Mouse (Mus musculus): ENCODE data around the gene Wdr24. TPM values are rescaled to one million over a fixed set of nuclear protein-coding genes. Genes with fewer than 3 reads are reported as not detected.

Wdr24 gene
- 16.9 TPM for total RNA-seq (2023)

DNA sequence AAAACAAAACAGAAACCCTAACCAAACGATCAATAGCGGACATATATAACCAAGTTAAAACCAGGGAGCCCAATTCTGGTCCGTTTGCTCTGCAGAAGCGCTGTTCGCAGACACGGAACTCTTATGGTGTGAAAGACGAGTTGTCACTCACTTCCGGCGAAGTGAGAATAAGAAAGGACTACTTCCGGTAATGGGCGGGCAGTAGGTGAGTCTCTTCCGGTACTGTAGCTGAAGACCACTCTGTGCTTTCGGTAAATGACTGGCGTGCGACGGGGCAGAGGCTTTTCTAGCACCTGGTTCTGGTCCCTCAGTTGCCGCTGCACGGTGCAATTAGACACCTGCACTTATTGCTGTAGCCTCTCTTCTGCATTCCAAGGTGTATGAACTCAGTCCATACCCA is at the start of gene Wdr24:
Wdr24 (plus strand) TSS at position 176 of the 400 bp plus-strand sequence.

DNA sequence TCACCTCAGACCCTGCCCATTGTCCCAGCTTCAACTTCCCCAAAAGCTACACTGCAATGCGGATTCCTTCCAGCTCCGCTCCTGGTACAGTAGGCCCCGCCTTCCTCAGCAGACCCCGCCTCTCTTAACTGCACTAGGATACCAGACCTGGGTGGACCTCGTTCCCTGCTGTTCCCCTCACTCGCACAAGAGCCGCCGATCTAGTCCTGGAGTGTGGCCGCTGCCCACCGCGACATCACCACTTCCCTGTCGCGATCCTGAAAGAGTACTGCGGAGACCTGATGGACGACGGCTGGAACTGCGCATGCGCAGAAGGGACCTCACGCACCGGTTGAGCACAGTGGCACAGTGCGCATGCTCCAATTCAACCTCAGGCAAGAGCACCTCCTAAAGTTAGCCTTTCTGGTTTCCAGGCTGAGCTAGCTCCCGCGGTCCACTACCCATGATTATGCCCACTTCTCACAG is 38.1 kb upstream of the Wdr24 start, which contains the start of gene Haghl:
Haghl (minus strand) TSS at position 393 of the 465 bp plus-strand sequence.

DNA sequence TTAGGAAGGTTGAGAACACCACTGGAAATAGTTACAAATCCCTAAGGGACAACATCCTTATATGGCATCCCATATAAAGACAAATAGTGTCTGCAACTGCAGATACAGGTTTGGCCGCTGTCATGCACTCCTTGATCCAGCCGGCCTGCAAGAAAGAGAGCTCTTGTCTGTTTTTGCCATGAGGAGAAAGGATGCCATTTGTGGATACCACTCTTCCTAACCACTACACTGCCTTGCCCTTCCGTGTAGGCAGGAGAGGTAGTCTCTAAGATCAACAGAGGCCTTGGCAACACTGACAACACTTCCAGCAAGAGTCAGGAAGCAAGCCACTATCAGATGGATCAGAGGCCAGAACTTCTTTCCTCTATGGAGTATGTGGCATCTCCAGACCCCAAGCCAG is 37.1 kb upstream of the Wdr24 start, which contains the start of gene Ccdc78:
Ccdc78 (plus strand) TSS at position 301 of the 400 bp plus-strand sequence.

DNA sequence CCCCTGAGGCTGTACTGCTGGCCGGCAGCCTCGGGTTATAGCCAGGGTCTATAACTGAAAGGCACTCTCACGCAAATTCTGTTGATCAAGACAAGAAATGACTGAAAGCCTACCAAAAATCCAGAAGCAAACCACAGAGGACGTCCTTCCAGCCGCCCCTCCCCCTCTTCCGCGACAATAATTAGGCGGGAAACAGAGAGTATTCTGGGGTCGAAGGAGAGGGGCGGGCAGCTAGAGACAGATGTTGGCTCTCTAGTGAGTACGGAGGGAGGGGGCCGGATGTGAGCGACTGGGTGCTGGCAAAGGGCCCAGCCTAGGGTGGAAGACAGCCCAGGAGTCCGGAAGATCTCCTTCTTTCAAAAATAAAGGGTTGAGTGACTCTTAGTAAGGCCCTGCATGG is 30.8 kb upstream of the Wdr24 start, which contains the start of gene Fam173a:
Fam173a (minus strand) TSS at position 287 of the 400 bp plus-strand sequence.

DNA sequence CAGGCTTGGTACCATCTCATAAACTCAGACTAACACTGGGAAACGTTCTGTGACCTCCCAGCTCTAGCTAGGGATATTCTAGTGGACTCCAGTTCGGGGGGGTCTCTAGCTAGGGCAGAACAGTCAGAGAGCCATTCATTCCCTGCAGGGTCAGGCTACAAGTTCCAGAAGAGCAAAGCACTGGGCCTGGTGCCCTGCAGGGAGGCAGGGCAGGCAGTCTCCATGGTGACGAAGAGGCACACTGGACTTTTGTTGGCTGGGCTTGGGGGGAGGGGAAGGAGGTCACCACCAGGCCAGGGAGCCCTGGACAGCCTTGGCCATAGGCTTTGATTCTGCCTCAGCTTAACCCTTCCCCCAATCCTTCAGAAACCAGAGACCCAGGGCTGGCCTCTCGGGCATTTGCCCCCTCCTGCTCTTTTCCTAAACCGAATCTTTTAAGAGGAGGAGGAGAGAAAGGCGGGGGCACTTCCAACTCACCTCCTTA is 27.8 kb upstream of the Wdr24 start, which contains the start of gene AC134908.4:
AC134908.4 (minus strand) TSS at position 51 of the 484 bp plus-strand sequence.

DNA sequence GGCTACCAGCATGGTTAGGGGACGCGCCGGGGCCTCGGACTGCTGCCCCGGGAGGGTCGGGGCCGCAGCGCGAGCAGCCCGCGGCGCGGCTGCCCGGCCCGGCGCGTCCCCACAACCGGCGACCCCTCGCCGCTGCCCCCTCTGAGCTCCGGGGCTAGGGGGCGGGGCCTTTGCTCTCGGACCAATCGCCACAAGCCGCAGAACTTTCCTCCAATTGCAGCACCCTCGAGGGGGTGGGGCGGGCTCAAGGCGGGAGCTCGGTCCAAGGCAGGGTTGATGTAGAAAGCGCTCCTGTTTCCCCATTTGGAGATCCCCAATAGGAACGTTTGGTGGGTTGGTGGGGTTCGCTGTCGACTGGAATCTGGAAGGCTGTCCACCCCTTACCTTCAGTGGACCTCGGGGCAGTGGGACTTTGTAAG is 26.5 kb upstream of the Wdr24 start, which contains the start of gene Metrn:
Metrn (minus strand) TSS at position 186 of the 419 bp plus-strand sequence.

DNA sequence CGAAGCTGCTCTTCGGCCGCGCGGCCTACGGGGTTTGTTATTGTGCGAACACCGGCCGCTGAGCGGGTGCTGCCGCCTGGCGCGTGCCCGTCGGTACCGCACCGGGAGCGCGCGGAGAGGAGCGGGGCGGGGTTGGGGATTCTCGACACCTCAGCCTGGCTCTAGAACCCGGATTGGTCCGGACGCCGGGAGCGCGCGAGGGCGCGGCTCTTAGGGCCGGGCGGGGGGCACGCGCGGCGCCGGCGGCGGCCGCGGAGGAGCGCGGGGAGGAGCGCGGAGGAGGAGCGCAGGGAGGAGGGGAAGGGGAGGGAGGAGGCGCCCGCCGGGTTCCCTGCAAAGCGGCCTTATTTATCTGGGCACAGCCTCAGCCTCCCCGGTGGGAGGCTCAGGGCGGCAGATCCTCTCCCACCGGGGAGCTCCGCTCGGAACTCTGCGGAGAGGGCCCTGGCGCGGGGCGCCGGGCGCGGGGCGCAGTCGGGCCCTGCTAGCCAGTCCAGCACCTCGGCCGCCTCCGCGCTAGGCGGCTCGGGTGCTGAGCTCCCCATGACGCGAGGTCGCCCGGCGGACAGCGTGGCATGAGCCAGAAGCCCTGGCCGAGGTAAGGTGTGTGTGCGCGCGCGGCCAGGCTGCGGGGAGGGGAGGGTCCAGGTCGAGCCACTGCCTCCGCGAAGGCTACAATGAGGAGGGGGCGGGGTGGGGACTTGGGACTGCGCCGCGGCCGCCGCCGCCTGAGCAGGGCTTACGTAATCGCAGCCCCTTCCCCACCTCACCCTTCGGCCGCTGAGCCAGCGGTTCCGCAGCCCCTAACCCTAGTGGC is 14.4 kb upstream of the Wdr24 start, which contains the start of gene Fbxl16:
Fbxl16 (plus strand) TSS at position 297 of the 817 bp plus-strand sequence.

DNA sequence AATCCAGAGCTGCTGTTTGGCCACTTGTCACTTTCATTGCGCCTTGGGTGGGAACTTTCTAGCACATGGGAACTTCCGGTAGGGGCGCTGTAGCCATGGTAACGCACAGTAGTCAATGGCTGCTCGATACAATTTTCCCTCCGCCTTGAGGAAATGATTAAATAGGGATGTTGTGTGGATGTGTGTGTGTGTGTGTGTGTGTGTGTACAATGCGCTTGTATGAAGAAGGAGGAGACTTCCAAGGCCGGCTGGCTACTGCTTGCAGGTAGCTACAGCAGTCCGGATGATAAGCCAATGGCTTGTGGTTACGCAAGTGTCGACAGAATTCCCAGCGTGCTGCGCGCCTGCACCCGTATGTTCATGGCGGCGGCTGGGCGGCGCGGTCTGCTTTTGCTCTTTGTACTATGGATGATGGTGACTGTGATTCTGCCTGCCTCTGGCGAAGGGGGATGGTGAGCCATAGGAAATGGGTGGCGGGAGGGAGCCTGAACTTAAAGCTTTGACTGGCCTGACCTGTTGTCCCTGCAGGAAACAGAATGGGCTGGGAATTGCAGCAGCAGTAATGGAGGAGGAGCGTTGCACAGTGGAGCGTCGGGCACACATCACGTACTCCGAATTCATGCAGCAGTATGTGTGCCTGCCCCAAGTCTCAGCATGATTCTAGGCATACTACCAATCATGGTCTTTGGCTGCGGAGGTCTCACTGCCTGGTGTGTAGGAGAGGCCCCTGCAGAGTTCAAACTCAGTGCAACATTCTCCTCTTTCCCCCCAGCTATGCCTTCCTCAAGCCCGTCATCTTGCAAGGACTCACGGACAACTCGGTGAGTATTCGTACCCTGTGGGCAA is 5.5 kb downstream of the Wdr24 start, which contains the start of gene Jmjd8:
Jmjd8 (plus strand) TSS at position 156 of the 846 bp plus-strand sequence.

DNA sequence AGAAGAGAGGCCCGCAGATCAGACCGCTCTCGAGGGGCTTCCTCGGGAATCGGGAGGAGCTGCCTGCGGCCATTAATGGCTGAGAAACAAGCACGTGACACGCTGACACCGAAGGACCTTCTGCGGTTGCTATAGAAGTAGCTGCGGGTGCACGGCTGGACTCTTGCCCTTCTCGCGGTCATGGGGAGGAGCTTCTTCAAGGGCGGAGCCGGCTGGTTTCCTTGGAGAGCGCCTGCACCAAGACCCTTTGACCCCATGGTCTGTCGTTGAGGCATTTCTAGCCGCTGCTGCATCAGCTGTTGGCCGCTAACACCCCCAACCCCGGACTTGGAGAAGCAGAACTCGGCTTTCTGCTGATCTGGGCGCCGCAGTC is 9.8 kb downstream of the Wdr24 start, which contains the start of gene Stub1:
Stub1 (minus strand) TSS at position 114 of the 373 bp plus-strand sequence.

DNA sequence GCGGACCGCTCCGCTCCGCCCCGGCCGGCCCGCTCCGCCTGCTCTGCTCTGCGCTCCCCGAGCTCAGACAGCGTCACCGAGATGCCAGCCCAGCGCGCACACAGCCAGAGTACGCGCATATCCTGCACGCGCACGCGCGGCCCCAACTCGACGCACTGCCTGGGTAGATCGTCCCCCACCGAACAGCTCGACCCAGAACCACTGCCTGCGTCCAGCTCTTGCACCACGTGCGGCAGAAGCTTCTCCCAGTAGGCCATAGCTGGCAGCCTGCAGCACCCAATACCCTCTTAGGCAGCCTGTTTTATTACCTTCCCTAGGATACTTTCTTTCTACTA is 13.6 kb downstream of the Wdr24 start, which contains the start of gene Rhbdl1:
Rhbdl1 (minus strand) TSS at position 220 of the 335 bp plus-strand sequence.

DNA sequence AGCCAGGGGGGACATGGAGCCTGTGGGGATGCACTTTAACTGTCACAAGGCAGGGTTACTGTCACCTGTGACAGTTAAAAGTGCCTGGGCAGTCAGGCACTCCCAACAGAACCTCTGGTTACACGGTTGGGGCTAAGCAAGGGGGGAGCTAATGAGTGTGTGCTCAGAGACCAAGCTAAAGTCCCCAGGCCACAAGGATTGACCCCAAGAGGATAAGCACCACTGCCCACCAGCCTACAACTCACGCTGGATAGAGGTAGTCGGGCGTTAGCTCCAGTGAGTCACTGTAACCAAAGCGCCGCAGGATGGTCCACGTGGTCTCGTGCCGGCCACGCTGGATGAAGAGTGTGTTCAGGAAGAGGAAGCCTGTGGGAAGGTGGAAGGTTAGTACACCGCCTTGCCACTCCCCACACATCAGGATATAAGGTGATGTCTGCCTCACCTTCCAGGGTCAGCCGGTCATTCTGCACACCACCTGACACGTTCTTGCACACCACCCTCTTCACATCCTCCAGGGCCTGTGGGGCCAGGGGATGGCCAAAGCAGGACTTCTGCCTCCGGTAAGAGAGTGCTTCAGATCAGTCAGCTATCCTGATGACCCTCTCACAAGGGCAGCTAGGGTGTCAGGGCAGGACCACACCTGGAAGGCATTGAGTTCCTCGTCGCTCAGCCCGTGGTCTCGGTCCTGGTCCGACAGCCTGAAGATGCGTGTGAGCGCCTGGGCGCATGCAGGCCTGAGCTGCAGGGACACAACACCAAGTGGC is 17.9 kb downstream of the Wdr24 start, which contains the start of gene Gm20683:
Gm20683 (minus strand) TSS at position 647 of the 764 bp plus-strand sequence.

DNA sequence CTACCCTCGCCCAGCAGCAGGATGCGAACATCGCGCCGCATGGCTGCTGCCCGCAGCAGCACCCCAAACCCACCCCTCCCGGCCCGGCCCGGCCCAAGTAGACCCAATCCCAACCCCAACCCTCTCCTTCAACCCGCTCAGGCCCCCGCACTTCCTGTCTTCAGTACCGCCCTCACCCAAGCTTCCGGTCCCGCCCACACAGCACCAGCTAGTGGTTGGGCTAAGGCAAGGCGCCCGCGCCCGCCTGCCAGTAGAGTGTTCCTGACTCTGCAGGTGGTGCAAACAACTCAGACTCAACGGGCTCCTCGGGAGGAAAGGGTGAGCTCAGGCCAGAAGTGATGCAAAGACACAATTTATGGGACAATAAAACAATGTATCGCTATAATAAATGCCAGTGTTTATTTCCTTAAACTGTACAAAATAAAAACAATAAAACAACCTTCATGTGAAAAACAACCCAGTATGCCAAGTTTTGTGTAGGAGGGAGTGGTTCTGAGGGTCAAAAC is 21.0 kb downstream of the Wdr24 start, which contains the start of gene Rhot2:
Rhot2 (minus strand) TSS at position 456 of the 506 bp plus-strand sequence.

DNA sequence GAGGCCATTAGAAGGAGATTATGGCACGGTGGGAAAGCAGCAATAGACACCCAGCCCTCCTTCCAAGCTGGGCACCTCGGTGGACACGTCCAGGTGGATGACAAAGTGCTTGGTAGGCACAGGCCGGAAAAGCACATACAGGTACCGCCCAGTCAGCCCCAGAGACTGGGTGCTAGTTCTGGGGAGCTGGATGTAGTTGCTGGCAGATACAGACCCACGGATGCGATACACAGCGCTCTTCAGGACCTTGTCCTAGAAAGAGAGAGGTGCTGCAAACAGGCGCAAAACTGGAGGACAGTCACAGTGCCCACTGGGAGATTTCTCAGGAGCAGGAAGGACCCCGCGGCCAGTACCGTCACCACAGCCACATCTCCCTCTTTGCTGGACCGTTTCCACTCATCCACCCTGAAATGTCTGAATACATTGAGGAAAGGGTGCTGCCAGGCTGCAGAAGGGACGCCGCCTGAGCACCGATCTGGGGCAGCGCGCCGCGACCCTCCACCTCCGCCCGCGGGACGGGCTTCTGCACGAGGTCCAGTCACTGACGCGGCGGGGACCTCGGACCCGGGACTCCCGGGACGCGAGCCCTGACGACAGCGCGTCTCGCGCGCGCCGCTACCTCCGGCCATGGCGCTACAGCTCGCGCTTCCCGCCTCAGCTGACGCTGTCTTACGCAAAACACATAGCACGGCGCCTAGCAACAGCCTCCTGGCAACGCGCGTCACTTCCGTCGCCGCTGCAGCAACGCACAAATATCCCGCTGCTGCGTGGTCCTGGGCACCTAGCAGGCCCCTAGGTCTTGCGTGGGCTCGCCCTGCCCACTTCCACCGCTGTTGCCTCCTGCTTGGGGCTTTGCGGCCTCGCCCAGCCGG is 37.6 kb downstream of the Wdr24 start, which contains the start of gene Wdr90:
Wdr90 (minus strand) TSS at position 670 of the 872 bp plus-strand sequence.

DNA sequence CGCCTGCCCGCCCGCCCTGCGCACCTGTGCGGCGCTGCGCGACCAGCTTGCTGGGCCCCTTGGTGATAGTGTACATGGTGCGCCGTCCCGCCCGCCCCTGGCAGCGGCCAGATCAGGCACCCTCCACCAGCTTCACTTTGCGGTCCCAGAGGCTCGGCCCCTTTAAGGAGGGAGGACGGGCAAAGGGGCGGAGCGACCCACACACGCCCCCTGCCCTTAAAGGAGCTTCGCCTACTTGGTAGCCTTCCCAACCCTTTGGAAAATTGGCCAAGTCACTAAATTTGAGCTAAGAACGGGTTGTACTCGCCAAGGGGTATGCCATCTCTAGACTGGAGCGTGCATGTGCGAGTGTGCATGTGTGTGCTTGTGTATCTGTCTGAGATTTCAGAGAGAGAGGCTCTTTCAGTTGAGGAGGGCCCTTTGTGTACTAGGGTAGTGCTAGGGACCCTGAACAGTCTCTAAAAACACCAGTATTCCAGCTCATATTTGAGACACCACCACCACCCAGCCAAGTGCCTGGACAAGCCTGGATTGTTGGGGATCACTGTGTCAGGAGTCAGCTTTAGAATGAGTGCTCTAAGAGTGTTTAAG is 45.3 kb downstream of the Wdr24 start, which contains the start of gene Mcrip2:
Mcrip2 (minus strand) TSS at position 164 of the 591 bp plus-strand sequence.

DNA sequence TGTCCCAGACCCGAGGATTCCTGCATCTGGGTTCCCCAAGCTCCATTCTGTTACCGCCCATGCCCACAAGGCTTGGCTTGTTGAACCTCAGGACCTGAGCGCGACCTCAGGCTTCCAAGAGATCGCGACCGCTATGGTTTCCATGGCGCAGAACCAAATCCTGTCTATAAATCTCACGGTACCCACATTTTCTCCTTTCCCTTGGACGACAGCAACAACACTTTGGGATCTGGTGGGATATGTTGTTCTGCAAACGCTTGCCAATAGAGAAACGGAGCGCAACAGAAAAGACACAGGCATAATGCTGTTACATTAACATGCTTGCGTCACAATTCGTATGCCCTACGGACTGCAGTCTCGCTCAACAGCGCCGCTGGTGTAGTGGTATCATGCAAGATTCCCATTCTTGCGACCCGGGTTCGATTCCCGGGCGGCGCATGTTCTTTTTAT is 51.3 kb downstream of the Wdr24 start, which contains the start of gene Mettl26:
Mettl26 (plus strand) TSS at position 354 of the 450 bp plus-strand sequence.

